Comparison of ENCODE assay signal across 8 mouse cellular contexts in genomic region chr6:141381473-141381872, GRCm38 (mm10).
DNase-seq lines count a peak whose midpoint lies in the region; ATAC-seq and TF ChIP-seq lines count a peak whose summit lies in the region.

No protein-coding gene starts in this region.

- H3K4me3 ChIP-seq in cerebellum, adult 2 months (replicated peaks; ENCODE audit: insufficient read depth, low read depth, low read length) = no peak overlapping the region
- H3K4me3 ChIP-seq in heart, embryonic 13.5 days = peak overlapping the region; percentile 11; the same call in 1 of the 2 replicates
- H3K4me3 ChIP-seq in midbrain, embryonic 16.5 days (ENCODE audit: low read depth, low read length) = no peak overlapping the region

- H3K27ac ChIP-seq in cerebellum, adult 2 months (ENCODE audit: insufficient read depth, low read length) = no peak overlapping the region
- peak overlapping the region; percentile 82 for H3K27ac ChIP-seq in heart, embryonic 13.5 days (replicated peaks)
- H3K27ac ChIP-seq in midbrain, embryonic 16.5 days (ENCODE audit: low read length) = peak overlapping the region; percentile 47

- no peaks in the 10 kb centered on the region for H3K36me3 ChIP-seq in heart, embryonic 13.5 days
- H3K36me3 ChIP-seq in midbrain, embryonic 16.5 days (ENCODE audit: control insufficient read depth, insufficient read depth, low read length) = no peaks in the 10 kb centered on the region

- TF ChIP-seq CTCF in cerebellum, adult 2 months (IDR thresholded peaks at IDR 0.05; ENCODE audit: borderline replicate concordance, insufficient read depth, low read depth, low read length) = no peak

- H3K9me3 ChIP-seq in heart, embryonic 13.5 days = no peaks in the 10 kb centered on the region
- H3K9me3 ChIP-seq in midbrain, embryonic 16.5 days (replicated peaks; ENCODE audit: control insufficient read depth, low read length, poor library complexity, severe bottlenecking) = no peaks in the 10 kb centered on the region

- H3K4me1 ChIP-seq in cerebellum, adult 2 months (ENCODE audit: control insufficient read depth, insufficient read depth, low read length) = no peaks in the 10 kb centered on the region
- H3K4me1 ChIP-seq in heart, embryonic 13.5 days = peaks cover 32% of the 10 kb centered on the region
- peaks cover 4% of the 10 kb centered on the region; the same call in 1 of the 2 replicates for H3K4me1 ChIP-seq in midbrain, embryonic 16.5 days (ENCODE audit: control insufficient read depth, insufficient read depth, low read length)

- intact Hi-C loops in left cerebral cortex, postnatal 10 days (cut with DNase I) = no loop called here

- ATAC-seq in cerebellum, adult (ENCODE audit: insufficient number of reproducible peaks, low FRiP score, low TSS enrichment) = peak; percentile 29; the same call in 1 of the 2 replicates
- peak; percentile 46; the same call in 1 of the 2 replicates for ATAC-seq in heart, embryonic 13.5 days (ENCODE audit: extremely low read depth, insufficient number of reproducible peaks, low FRiP score, low TSS enrichment)
- ATAC-seq in midbrain, embryonic 16.5 days = peak; percentile 76

- H3K27me3 ChIP-seq in cerebellum, adult 2 months (ENCODE audit: control insufficient read depth, insufficient read depth, low read length) = no peaks in the 10 kb centered on the region
- H3K27me3 ChIP-seq in heart, embryonic 13.5 days (replicated peaks) = no peaks in the 10 kb centered on the region
- H3K27me3 ChIP-seq in midbrain, embryonic 16.5 days (ENCODE audit: control insufficient read depth, insufficient read depth, low read depth, low read length) = no peaks in the 10 kb centered on the region

- no peak for DNase-seq in cerebellum, adult 2 months
- peak; percentile 24 to 42 for DNase-seq in kidney, postnatal 4 days
- no peak for DNase-seq in layer of hippocampus, postnatal 36 days
- DNase-seq in urinary bladder, postnatal 36 days (ENCODE audit: low spot score in 2 of 2) = no peak
- no peak for DNase-seq in left cerebral cortex, postnatal 10 days (ENCODE audit: extremely low spot score in 1 of 2, low spot score in 2 of 2)

- no peak for TF ChIP-seq POLR2A in cerebellum, adult 2 months (IDR thresholded peaks at IDR 0.05; ENCODE audit: borderline replicate concordance, insufficient read depth, low read length)

- H3K9ac ChIP-seq in heart, embryonic 13.5 days = 0 out of 2 replicates have a peak overlapping the region, but pooled peaks have one; percentile 16
- H3K9ac ChIP-seq in midbrain, embryonic 16.5 days (ENCODE audit: low read depth, low read length) = no peak overlapping the region

- peak overlapping the region; percentile 53 for H3K4me2 ChIP-seq in heart, embryonic 13.5 days
- peak overlapping the region; percentile 15 for H3K4me2 ChIP-seq in midbrain, embryonic 16.5 days (ENCODE audit: low read length)

- WGBS in cerebellum, adult 2 months = 61% methylated on average over 8 of the region's 8 CpGs
- WGBS in heart, embryonic 13.5 days = 35% methylated on average over 8 of the region's 8 CpGs
- WGBS in midbrain, embryonic 16.5 days = 60% methylated on average over 8 of the region's 8 CpGs

Comparison
In these comparisons a context has a peak if more than half of its experiments do, and no peak if none do; other contexts are left out.
1. DNase-seq: peak in kidney, postnatal 4 days (2 of 2); none in cerebellum, adult 2 months (0 of 2), layer of hippocampus, postnatal 36 days (0 of 2), urinary bladder, postnatal 36 days (0 of 2) and left cerebral cortex, postnatal 10 days (0 of 2).
2. Peak in every context shown above with its lines, with median percentiles within 50 percentile points of each other: ATAC-seq.